Mouse (Mus musculus): ENCODE data around the gene Tcp10a. TPM values are rescaled to one million over a fixed set of nuclear protein-coding genes. Genes with fewer than 3 reads are reported as not detected.
"Not testable (repeated sequence)": the region's sequence is repeated elsewhere in the genome, so short reads cannot be mapped to it uniquely, and the experiment has no call there.

The Tcp10a gene
- polyA plus RNA-seq, 1 experiment from 2014 or later, result not detected

GRCm38 (mm10) chr17:7365615-7366014 is 41.2 kb downstream of the Tcp10a start:
- H3K9me3 ChIP-seq (ENCODE audit: control insufficient read depth, low read length); H3K27ac ChIP-seq (ENCODE audit: low read length); H3K27me3 ChIP-seq (replicated peaks; ENCODE audit: control insufficient read depth, insufficient read depth, low read length); H3K4me1 ChIP-seq (ENCODE audit: control insufficient read depth, insufficient read depth, low read length); H3K4me3 ChIP-seq (ENCODE audit: low read length); ATAC-seq; H3K36me3 ChIP-seq (ENCODE audit: control insufficient read depth, insufficient read depth, low read length); H3K4me2 ChIP-seq (ENCODE audit: low read depth, low read length); H3K9ac ChIP-seq (ENCODE audit: low read depth, low read length): not testable (repeated sequence)
- no CpG with 5 or more reads among the region's 3 CpGs for WGBS

- H3K4me3 ChIP-seq (ENCODE audit: low read length); ATAC-seq; H3K9ac ChIP-seq (ENCODE audit: low read depth, low read length); H3K27me3 ChIP-seq (replicated peaks; ENCODE audit: control insufficient read depth, insufficient read depth, low read length); H3K36me3 ChIP-seq (ENCODE audit: control insufficient read depth, insufficient read depth, low read length); H3K4me2 ChIP-seq (ENCODE audit: low read depth, low read length); H3K4me1 ChIP-seq (ENCODE audit: control insufficient read depth, insufficient read depth, low read length); H3K27ac ChIP-seq (ENCODE audit: low read length); H3K9me3 ChIP-seq (ENCODE audit: control insufficient read depth, low read length): not testable (repeated sequence)
- WGBS, result no CpG with 5 or more reads among the region's 1 CpGs
Measured at GRCm38 (mm10) chr17:7366265-7366664, 41.8 kb downstream of the Tcp10a start.

- H3K4me2 ChIP-seq (ENCODE audit: low read depth, low read length); H3K9ac ChIP-seq (ENCODE audit: low read depth, low read length); H3K36me3 ChIP-seq (ENCODE audit: control insufficient read depth, insufficient read depth, low read length); ATAC-seq; H3K4me3 ChIP-seq (ENCODE audit: low read length); H3K27me3 ChIP-seq (replicated peaks; ENCODE audit: control insufficient read depth, insufficient read depth, low read length); H3K27ac ChIP-seq (ENCODE audit: low read length); H3K4me1 ChIP-seq (ENCODE audit: control insufficient read depth, insufficient read depth, low read length); H3K9me3 ChIP-seq (ENCODE audit: control insufficient read depth, low read length): not testable (repeated sequence)
- WGBS, result 45% methylated on average over 3 of the region's 7 CpGs
Measured at GRCm38 (mm10) chr17:7366676-7367374, 42.4 kb downstream of the Tcp10a start.

- not testable (repeated sequence) for H3K4me2 ChIP-seq (ENCODE audit: low read depth, low read length)
Measured at GRCm38 (mm10) chr17:7369401-7369800, 45.0 kb downstream of the Tcp10a start.

GRCm38 (mm10) chr17:7371879-7372278 is 47.4 kb downstream of the Tcp10a start, which contains the start of gene Gm49630:
TSS of gene Gm49630 (minus strand) at chr17:7371979.
- not testable (repeated sequence) for H3K4me1 ChIP-seq (ENCODE audit: control insufficient read depth, insufficient read depth, low read length); H3K27ac ChIP-seq (ENCODE audit: low read length); H3K9ac ChIP-seq (ENCODE audit: low read depth, low read length); H3K9me3 ChIP-seq (ENCODE audit: control insufficient read depth, low read length); ATAC-seq; H3K4me2 ChIP-seq (ENCODE audit: low read depth, low read length); H3K27me3 ChIP-seq (replicated peaks; ENCODE audit: control insufficient read depth, insufficient read depth, low read length); H3K4me3 ChIP-seq (ENCODE audit: low read length); H3K36me3 ChIP-seq (ENCODE audit: control insufficient read depth, insufficient read depth, low read length)
- WGBS, result 82% methylated on average over 4 of the region's 5 CpGs

More at GRCm38 (mm10) chr17:7369401-7369800, 45.0 kb downstream of the Tcp10a start:
- H3K9me3 ChIP-seq (ENCODE audit: control insufficient read depth, low read length); H3K27me3 ChIP-seq (replicated peaks; ENCODE audit: control insufficient read depth, insufficient read depth, low read length); H3K27ac ChIP-seq (ENCODE audit: low read length); H3K36me3 ChIP-seq (ENCODE audit: control insufficient read depth, insufficient read depth, low read length); ATAC-seq; H3K9ac ChIP-seq (ENCODE audit: low read depth, low read length); H3K4me3 ChIP-seq (ENCODE audit: low read length); H3K4me1 ChIP-seq (ENCODE audit: control insufficient read depth, insufficient read depth, low read length): not testable (repeated sequence)
- 49% methylated on average over 6 of the region's 6 CpGs for WGBS

- H3K27ac ChIP-seq (ENCODE audit: low read length); H3K9me3 ChIP-seq (ENCODE audit: control insufficient read depth, low read length); H3K4me1 ChIP-seq (ENCODE audit: control insufficient read depth, insufficient read depth, low read length); H3K9ac ChIP-seq (ENCODE audit: low read depth, low read length); H3K36me3 ChIP-seq (ENCODE audit: control insufficient read depth, insufficient read depth, low read length); H3K4me2 ChIP-seq (ENCODE audit: low read depth, low read length); H3K27me3 ChIP-seq (replicated peaks; ENCODE audit: control insufficient read depth, insufficient read depth, low read length); H3K4me3 ChIP-seq (ENCODE audit: low read length): not testable (repeated sequence)
- peak; percentile 28; the same call in 1 of the 2 replicates for ATAC-seq
- 100% methylated on average over 1 of the region's 3 CpGs for WGBS
Measured at GRCm38 (mm10) chr17:7376951-7377700, 52.7 kb downstream of the Tcp10a start.

- H3K27me3 ChIP-seq (replicated peaks; ENCODE audit: control insufficient read depth, insufficient read depth, low read length); ATAC-seq; H3K4me1 ChIP-seq (ENCODE audit: control insufficient read depth, insufficient read depth, low read length); H3K9me3 ChIP-seq (ENCODE audit: control insufficient read depth, low read length); H3K4me3 ChIP-seq (ENCODE audit: low read length); H3K4me2 ChIP-seq (ENCODE audit: low read depth, low read length); H3K36me3 ChIP-seq (ENCODE audit: control insufficient read depth, insufficient read depth, low read length); H3K27ac ChIP-seq (ENCODE audit: low read length); H3K9ac ChIP-seq (ENCODE audit: low read depth, low read length): not testable (repeated sequence)
- 29% methylated on average over 1 of the region's 3 CpGs for WGBS
Measured at GRCm38 (mm10) chr17:7377907-7378306, 53.5 kb downstream of the Tcp10a start.

GRCm38 (mm10) chr17:7382711-7383110 is 58.3 kb downstream of the Tcp10a start:
- H3K4me1 ChIP-seq (ENCODE audit: control insufficient read depth, insufficient read depth, low read length); H3K4me3 ChIP-seq (ENCODE audit: low read length); H3K27me3 ChIP-seq (replicated peaks; ENCODE audit: control insufficient read depth, insufficient read depth, low read length); H3K9me3 ChIP-seq (ENCODE audit: control insufficient read depth, low read length); H3K9ac ChIP-seq (ENCODE audit: low read depth, low read length); H3K36me3 ChIP-seq (ENCODE audit: control insufficient read depth, insufficient read depth, low read length); ATAC-seq; H3K4me2 ChIP-seq (ENCODE audit: low read depth, low read length); H3K27ac ChIP-seq (ENCODE audit: low read length): not testable (repeated sequence)
- WGBS, result 81% methylated on average over 1 of the region's 3 CpGs

GRCm38 (mm10) chr17:7383167-7384143 is 59.0 kb downstream of the Tcp10a start:
- H3K36me3 ChIP-seq (ENCODE audit: control insufficient read depth, insufficient read depth, low read length); H3K9ac ChIP-seq (ENCODE audit: low read depth, low read length); H3K4me1 ChIP-seq (ENCODE audit: control insufficient read depth, insufficient read depth, low read length); H3K4me3 ChIP-seq (ENCODE audit: low read length); H3K4me2 ChIP-seq (ENCODE audit: low read depth, low read length); H3K27ac ChIP-seq (ENCODE audit: low read length); H3K9me3 ChIP-seq (ENCODE audit: control insufficient read depth, low read length); H3K27me3 ChIP-seq (replicated peaks; ENCODE audit: control insufficient read depth, insufficient read depth, low read length): not testable (repeated sequence)
- WGBS, result 58% methylated on average over 10 of the region's 13 CpGs
- ATAC-seq, result peak; percentile 83
